Mouse (Mus musculus): Measurements from ENCODE around the gene Car15. TPM values are rescaled to one million over a fixed set of nuclear protein-coding genes. Genes with fewer than 3 reads are reported as not detected.

Car15 gene
- polyA plus RNA-seq, 1 experiment from 2014 or later, result 2.4 TPM

GRCm38 (mm10) chr16:17812120-17812519, 26.0 kb downstream of the Car15 start:
- Histone ChIP-seq H3K27ac (replicated peaks; ENCODE audit: low read depth, low read length) (no peak overlapping the region), H3K27me3 (replicated peaks; ENCODE audit: control insufficient read depth, insufficient read depth, low read length) (no peaks in the 10 kb centered on the region), H3K9ac (ENCODE audit: low read depth, low read length) (no peak overlapping the region), H3K9me3 (ENCODE audit: control insufficient read depth, low read length) (no peaks in the 10 kb centered on the region), H3K36me3 (ENCODE audit: control insufficient read depth, insufficient read depth, low read length) (peaks cover 15% of the 10 kb centered on the region), H3K4me1 (ENCODE audit: control insufficient read depth, insufficient read depth, low read length) (peaks cover 45% of the 10 kb centered on the region), H3K4me3 (ENCODE audit: low read depth, low read length) (no peak overlapping the region), H3K4me2 (ENCODE audit: low read depth, low read length) (no peak overlapping the region)
- WGBS, result 7% methylated on average over 5 of the region's 5 CpGs
- ATAC-seq (ENCODE audit: low read depth) (no peak), DNase-seq (ENCODE audit: low spot score) (peak; percentile 81)

GRCm38 (mm10) chr16:17809711-17810110, 28.5 kb downstream of the Car15 start:
- Histone ChIP-seq H3K4me3 (ENCODE audit: low read depth, low read length) (no peak overlapping the region), H3K27me3 (replicated peaks; ENCODE audit: control insufficient read depth, insufficient read depth, low read length) (peaks cover 6% of the 10 kb centered on the region; the same call in 1 of the 2 replicates), H3K9me3 (ENCODE audit: control insufficient read depth, low read length) (no peaks in the 10 kb centered on the region), H3K4me1 (ENCODE audit: control insufficient read depth, insufficient read depth, low read length) (peaks cover 60% of the 10 kb centered on the region), H3K36me3 (ENCODE audit: control insufficient read depth, insufficient read depth, low read length) (peaks cover 26% of the 10 kb centered on the region), H3K4me2 (ENCODE audit: low read depth, low read length) (peak overlapping the region; percentile 18), H3K27ac (replicated peaks; ENCODE audit: low read depth, low read length) (peak overlapping the region; percentile 96), H3K9ac (ENCODE audit: low read depth, low read length) (no peak overlapping the region)
- 9% methylated on average over 7 of the region's 7 CpGs for WGBS
- ATAC-seq (ENCODE audit: low read depth) (peak; percentile 78), DNase-seq (ENCODE audit: low spot score) (peak; percentile 95)

GRCm38 (mm10) chr16:17809125-17809524, 29.0 kb downstream of the Car15 start:
- Histone ChIP-seq H3K4me2 (ENCODE audit: low read depth, low read length) (peak overlapping the region; percentile 18), H3K27me3 (replicated peaks; ENCODE audit: control insufficient read depth, insufficient read depth, low read length) (peaks cover 7% of the 10 kb centered on the region), H3K4me3 (ENCODE audit: low read depth, low read length) (no peak overlapping the region), H3K36me3 (ENCODE audit: control insufficient read depth, insufficient read depth, low read length) (peaks cover 31% of the 10 kb centered on the region), H3K9ac (ENCODE audit: low read depth, low read length) (no peak overlapping the region), H3K9me3 (ENCODE audit: control insufficient read depth, low read length) (no peaks in the 10 kb centered on the region), H3K4me1 (ENCODE audit: control insufficient read depth, insufficient read depth, low read length) (peaks cover 66% of the 10 kb centered on the region), H3K27ac (replicated peaks; ENCODE audit: low read depth, low read length) (peak overlapping the region; percentile 96)
- DNase-seq (ENCODE audit: low spot score) (peak; percentile 36), ATAC-seq (ENCODE audit: low read depth) (no peak)
- 69% methylated on average over 4 of the region's 4 CpGs for WGBS

GRCm38 (mm10) chr16:17807192-17808009, 30.8 kb downstream of the Car15 start:
- WGBS, result 4% methylated on average over 29 of the region's 73 CpGs
- peaks cover 47% of the 10 kb centered on the region for H3K36me3 ChIP-seq (ENCODE audit: control insufficient read depth, insufficient read depth, low read length)

GRCm38 (mm10) chr16:17806581-17807191, 31.5 kb downstream of the Car15 start:
- ATAC-seq (ENCODE audit: low read depth) (no peak), DNase-seq (ENCODE audit: low spot score) (peak; percentile 10)
- Histone ChIP-seq H3K27me3 (replicated peaks; ENCODE audit: control insufficient read depth, insufficient read depth, low read length) (peaks cover 32% of the 10 kb centered on the region), H3K9me3 (ENCODE audit: control insufficient read depth, low read length) (no peaks in the 10 kb centered on the region), H3K4me2 (ENCODE audit: low read depth, low read length) (peak overlapping the region; percentile 77), H3K4me1 (ENCODE audit: control insufficient read depth, insufficient read depth, low read length) (peaks cover 90% of the 10 kb centered on the region), H3K27ac (replicated peaks; ENCODE audit: low read depth, low read length) (peak overlapping the region; percentile 90), H3K9ac (ENCODE audit: low read depth, low read length) (peak overlapping the region; percentile 74), H3K36me3 (ENCODE audit: control insufficient read depth, insufficient read depth, low read length) (peaks cover 47% of the 10 kb centered on the region), H3K4me3 (ENCODE audit: low read depth, low read length) (peak overlapping the region; percentile 38)
- whole genome bisulfite sequencing, result 5% methylated on average over 31 of the region's 50 CpGs

More at GRCm38 (mm10) chr16:17807192-17808009, 30.8 kb downstream of the Car15 start:
- DNase-seq (ENCODE audit: low spot score) (peak; percentile 96), ATAC-seq (ENCODE audit: low read depth) (peak; percentile 76)
- H3K4me1 ChIP-seq (ENCODE audit: control insufficient read depth, insufficient read depth, low read length), result peaks cover 83% of the 10 kb centered on the region
- H3K27me3 ChIP-seq (replicated peaks; ENCODE audit: control insufficient read depth, insufficient read depth, low read length), result peaks cover 24% of the 10 kb centered on the region
- H3K9me3 ChIP-seq (ENCODE audit: control insufficient read depth, low read length), result no peaks in the 10 kb centered on the region
- peak overlapping the region; percentile 38 for H3K4me3 ChIP-seq (ENCODE audit: low read depth, low read length)
- peak overlapping the region; percentile 90 for H3K27ac ChIP-seq (replicated peaks; ENCODE audit: low read depth, low read length)
- H3K4me2 ChIP-seq (ENCODE audit: low read depth, low read length), result peak overlapping the region; percentile 77
- peak overlapping the region; percentile 74 for H3K9ac ChIP-seq (ENCODE audit: low read depth, low read length)

- Histone ChIP-seq H3K9me3 (ENCODE audit: control insufficient read depth, low read length) (no peaks in the 10 kb centered on the region), H3K27me3 (replicated peaks; ENCODE audit: control insufficient read depth, insufficient read depth, low read length) (peaks cover 41% of the 10 kb centered on the region), H3K4me2 (ENCODE audit: low read depth, low read length) (peak overlapping the region; percentile 59), H3K36me3 (ENCODE audit: control insufficient read depth, insufficient read depth, low read length) (peaks cover 47% of the 10 kb centered on the region), H3K27ac (replicated peaks; ENCODE audit: low read depth, low read length) (peak overlapping the region; percentile 63; the same call in 1 of the 2 replicates), H3K4me3 (ENCODE audit: low read depth, low read length) (peak overlapping the region; percentile 33), H3K9ac (ENCODE audit: low read depth, low read length) (peak overlapping the region; percentile 52), H3K4me1 (ENCODE audit: control insufficient read depth, insufficient read depth, low read length) (peaks cover 94% of the 10 kb centered on the region)
- WGBS, result 22% methylated on average over 7 of the region's 7 CpGs
- peak; percentile 12 for DNase-seq (ENCODE audit: low spot score)
- ATAC-seq (ENCODE audit: low read depth), result no peak
Observed at GRCm38 (mm10) chr16:17804982-17805381, 33.2 kb downstream of the Car15 start.

GRCm38 (mm10) chr16:17804449-17804912, 33.7 kb downstream of the Car15 start:
- Histone ChIP-seq H3K36me3 (ENCODE audit: control insufficient read depth, insufficient read depth, low read length) (peaks cover 47% of the 10 kb centered on the region), H3K9ac (ENCODE audit: low read depth, low read length) (peak overlapping the region; percentile 52), H3K9me3 (ENCODE audit: control insufficient read depth, low read length) (no peaks in the 10 kb centered on the region), H3K27me3 (replicated peaks; ENCODE audit: control insufficient read depth, insufficient read depth, low read length) (peaks cover 42% of the 10 kb centered on the region), H3K4me3 (ENCODE audit: low read depth, low read length) (peak overlapping the region; percentile 33), H3K4me2 (ENCODE audit: low read depth, low read length) (peak overlapping the region; percentile 59), H3K27ac (replicated peaks; ENCODE audit: low read depth, low read length) (peak overlapping the region; percentile 63), H3K4me1 (ENCODE audit: control insufficient read depth, insufficient read depth, low read length) (peaks cover 94% of the 10 kb centered on the region)
- 8% methylated on average over 28 of the region's 33 CpGs for WGBS
- ATAC-seq (ENCODE audit: low read depth), result peak; percentile 31; the same call in 1 of the 2 replicates
- peak; percentile 86 for DNase-seq (ENCODE audit: low spot score)

GRCm38 (mm10) chr16:17803675-17804448, 34.3 kb downstream of the Car15 start:
- 22% methylated on average over 33 of the region's 33 CpGs for WGBS
- peaks cover 95% of the 10 kb centered on the region for H3K4me1 ChIP-seq (ENCODE audit: control insufficient read depth, insufficient read depth, low read length)
- peak overlapping the region; percentile 59 for H3K4me2 ChIP-seq (ENCODE audit: low read depth, low read length)
- H3K9me3 ChIP-seq (ENCODE audit: control insufficient read depth, low read length), result no peaks in the 10 kb centered on the region
- peaks cover 47% of the 10 kb centered on the region for H3K36me3 ChIP-seq (ENCODE audit: control insufficient read depth, insufficient read depth, low read length)
- peak overlapping the region; percentile 54 for H3K9ac ChIP-seq (ENCODE audit: low read depth, low read length)
- peaks cover 42% of the 10 kb centered on the region for H3K27me3 ChIP-seq (replicated peaks; ENCODE audit: control insufficient read depth, insufficient read depth, low read length)
- peak overlapping the region; percentile 33 for H3K4me3 ChIP-seq (ENCODE audit: low read depth, low read length)
- ATAC-seq (ENCODE audit: low read depth), result no peak
- no peak for DNase-seq (ENCODE audit: low spot score)
- H3K27ac ChIP-seq (replicated peaks; ENCODE audit: low read depth, low read length), result peak overlapping the region; percentile 63; the same call in 1 of the 2 replicates

Measured in embryonic facial prominence, embryonic 14.5 days (tissue).